Mouse (Mus musculus): ENCODE data around the gene Ppp1r32.

Gene Ppp1r32

DNA sequence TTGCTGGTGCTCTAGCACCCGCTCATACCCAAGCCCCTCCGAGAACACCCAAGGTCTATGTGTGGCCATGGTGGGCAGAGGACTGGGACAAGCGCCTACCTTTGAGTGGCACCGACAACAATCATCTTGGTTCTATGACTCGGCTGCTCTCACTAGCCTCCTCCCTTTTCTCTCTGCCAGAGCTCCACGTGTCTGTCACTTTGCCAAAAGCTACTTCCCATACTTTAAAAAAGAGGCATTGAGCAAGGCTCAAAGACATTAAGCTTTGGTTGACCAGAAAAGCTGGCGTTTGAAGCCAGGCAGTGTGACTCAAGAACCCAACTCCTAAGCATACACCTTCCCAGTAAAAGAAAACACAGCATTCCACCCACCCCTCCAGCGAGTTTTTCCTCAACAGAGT, 24.6 kb downstream of the Ppp1r32 start:
- peak; percentile 34 for DNase-seq (ENCODE audit: low spot score)

DNA sequence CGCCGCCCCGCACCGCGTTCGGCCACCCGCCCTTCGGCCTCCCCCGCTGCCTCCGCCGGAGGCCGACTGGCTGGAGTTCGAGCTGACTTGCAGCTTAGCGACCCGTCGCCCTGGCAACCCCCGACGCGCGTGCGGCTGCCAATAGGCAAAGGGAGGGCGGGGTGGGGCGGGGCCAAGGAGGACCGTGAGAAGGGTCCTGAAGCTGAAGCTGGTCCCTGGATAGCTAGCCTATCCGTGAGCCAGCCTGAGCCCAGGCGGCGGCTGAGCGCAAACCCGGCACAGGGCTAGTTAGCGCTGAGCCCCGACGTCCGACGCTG, 25.3 kb downstream of the Ppp1r32 start:
- peak; percentile 52 for DNase-seq (ENCODE audit: low spot score)

DNA sequence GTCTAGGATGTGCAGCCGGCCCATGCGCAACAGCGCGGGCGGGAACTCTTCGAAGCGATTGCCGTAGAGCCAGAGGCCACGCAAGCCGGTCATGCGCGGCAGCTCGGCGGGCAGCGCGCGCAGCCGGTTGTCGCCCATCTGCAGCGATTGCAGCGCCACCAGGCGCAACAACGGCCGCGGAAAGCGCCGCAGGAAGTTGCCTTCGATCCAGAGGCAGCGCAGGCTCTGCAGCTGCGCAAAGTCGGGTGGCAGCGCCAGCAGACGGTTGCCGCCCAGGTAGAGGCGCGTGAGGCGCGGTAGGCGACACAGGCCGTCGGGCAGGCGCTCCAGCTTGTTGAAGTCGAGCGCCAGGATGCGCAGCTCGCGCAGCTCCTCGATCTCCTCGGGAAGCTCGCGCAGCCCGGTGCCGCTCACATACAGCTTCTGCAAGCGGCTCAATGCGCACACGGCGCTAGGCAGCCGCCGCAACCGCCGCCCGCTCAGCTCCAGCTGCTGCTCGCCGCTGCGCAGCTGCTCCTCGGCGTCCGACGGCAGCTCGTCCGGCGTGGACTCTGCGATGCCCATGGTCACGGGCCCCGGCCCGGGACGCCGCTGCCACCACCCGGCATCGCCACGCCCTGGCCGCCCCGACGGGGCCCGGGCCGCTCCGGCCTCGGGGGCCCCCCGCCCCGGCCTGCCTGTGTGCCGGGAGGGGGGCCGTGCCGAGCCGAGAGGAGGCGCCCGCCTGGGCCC, 25.8 kb downstream of the Ppp1r32 start, which contains the start of gene Lrrc10b:
TSS of gene Lrrc10b (minus strand) at position 722 of the 732 bp plus-strand sequence.
- peak; percentile 50 for DNase-seq (ENCODE audit: low spot score)

DNA sequence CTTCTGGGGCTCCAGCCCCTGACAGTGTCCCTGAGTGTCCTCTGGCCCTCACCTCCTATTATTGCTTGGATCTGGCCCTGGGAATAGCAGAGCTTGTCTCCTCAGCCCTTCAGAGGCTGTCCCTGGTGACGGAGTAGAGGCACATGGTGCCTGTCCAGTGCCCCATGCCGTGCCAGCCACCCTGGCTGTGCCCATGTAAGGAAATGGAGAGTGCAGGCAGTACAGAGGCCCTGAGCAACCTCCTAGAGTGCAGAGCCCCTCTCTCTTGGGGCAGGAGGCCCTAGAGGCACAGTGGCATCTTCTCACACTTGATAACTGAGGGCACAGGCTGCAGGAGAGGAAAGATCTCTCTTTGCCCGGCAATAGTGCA, 27.3 kb downstream of the Ppp1r32 start:
- no peak for DNase-seq (ENCODE audit: low spot score)

DNA sequence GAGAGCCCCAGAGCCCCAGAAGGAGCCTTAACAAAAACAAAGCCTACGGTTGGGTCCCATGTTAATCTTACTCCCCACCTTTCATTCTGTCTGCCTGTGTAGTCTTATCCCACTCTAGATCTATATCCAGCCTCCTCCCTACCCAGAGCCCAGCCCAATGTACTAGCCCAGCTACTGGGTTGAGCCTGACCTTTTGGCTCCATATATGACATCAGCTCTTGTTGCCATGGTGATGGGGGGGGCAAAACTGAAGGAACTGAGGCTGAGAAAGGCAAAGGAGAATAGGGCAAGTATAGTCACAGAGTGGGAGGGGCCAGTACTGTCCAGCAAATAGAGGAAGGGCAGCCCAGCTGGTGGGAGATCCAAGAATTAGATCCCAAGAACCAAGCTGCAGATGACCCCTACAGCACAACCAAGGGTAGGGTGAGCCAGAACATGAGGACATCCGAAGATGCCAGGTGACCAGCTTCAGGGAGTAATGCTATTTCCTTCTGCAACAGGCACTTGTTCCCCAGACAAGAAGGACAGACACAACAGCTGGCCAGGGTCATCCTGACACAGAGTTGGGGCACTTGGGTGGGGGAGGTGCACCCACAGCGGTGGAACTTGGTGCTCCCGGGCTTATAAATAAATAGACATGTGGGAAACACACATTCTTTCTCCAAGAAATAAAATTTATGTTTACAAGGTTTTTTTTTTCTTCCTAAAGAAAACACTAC, 27.9 kb downstream of the Ppp1r32 start:
- DNase-seq (ENCODE audit: low spot score): no peak

DNA sequence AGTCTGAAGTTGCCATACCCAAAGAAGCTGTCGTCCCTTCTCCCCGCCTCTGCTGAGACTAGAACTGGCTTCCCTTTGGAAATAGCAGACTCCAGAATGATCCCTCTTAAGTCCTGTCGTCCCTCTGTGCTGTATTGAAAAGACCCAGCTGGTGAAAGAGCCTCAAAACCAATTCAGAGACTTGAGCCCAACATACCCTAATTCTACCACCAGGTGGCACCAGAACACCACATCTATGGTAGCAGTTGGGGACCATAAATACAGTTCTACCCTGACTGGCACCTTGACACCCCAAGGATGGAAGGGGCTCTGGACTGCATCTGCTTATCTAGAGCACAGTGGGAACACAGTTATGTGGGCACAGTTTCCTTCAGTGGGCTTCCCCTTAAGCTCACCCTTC, 33.0 kb downstream of the Ppp1r32 start:
- DNase-seq (ENCODE audit: low spot score): peak; percentile 75

DNA sequence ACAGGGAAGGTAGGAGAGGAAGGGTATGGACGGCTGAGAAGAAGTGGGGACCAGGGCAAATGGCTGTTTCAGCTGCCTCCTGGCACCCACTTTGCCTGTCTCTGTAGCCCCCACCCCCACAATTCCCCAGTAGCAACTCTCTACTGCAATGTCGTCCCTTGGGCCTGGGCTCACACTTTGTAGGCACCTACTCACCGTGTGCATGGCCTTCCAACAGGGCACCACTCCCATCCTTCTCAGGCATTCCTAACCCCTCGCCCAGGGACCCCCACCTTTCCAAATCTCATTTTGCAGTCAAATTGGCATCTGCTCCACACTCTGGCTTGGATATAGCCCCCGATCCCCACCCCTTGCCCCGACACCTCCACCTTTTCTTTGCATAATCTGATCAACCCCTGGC, 33.5 kb downstream of the Ppp1r32 start:
- no peak for DNase-seq (ENCODE audit: low spot score)

DNA sequence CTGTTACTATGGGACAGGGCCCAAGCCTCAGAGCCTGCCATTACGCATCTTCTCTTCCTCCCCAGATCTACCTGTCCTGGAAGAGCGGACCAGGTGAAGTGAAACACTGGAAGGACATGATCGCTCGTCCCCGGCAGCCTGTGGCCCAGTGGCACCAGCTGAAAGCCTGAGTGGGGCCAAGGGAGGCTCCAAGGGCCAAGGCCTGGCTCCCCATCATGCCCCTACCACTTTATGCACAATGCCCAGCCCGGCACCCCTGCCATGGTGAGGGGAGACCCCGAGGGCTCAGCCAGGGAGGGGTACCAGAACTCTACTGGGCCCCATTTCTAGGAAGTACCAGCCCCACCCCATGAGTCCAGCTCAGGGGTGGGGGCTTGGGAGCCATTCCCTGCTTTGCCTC, 34.5 kb downstream of the Ppp1r32 start:
- no peak for DNase-seq (ENCODE audit: low spot score)

DNA sequence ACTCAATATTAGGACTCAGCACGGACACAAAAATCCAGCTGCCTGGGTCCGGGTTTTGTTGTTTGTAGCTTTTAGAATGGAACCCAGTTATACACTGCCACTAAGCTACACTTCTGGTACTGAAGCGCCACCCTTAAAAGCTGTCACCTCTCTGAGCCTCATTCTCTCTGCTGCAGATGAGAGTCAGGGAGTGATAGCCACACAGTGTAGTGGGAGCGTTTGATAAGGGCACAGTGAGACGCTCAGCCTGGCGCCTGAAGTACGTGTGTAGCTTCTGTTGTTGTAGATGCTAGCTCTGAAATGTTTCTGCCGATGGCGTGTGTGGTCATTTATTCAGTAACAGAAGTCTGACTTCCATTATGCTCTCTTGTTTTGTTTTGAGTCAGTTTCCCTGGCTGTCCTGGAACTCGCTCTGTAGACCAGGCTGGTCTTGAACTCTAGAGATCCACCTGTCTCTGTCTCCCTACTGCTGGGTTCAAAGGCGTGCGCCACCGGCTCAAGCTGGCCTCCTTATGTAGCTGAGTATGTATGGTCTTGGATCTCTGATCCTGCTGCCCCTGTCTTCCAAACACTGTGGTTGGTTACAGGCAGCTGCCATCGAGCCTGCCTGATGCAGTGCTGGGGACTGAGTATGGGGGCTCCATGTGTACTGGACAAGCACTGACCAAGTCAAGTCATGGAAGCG, 37.9 kb downstream of the Ppp1r32 start:
- DNase-seq (ENCODE audit: low spot score): no peak

DNA sequence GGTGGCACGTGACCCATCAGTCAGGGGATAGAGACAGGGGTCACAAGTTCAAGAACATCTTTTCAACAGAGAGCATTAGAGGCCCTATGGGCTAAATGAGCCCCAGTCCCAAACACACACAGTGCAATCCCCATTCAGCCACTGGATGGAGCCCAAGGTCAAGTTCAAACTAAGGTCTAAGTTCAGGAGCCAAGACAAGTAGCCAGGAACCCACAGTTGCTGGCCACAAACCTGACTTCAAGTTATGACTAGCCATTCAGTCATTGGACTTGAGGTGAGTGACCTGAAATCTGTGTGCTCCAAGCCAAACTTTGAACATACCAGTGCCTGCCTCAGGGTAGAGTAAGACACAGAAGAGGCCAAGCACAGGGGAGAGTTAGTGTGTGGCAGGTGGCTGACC, 45.2 kb downstream of the Ppp1r32 start:
- DNase-seq (ENCODE audit: low spot score): no peak

DNA sequence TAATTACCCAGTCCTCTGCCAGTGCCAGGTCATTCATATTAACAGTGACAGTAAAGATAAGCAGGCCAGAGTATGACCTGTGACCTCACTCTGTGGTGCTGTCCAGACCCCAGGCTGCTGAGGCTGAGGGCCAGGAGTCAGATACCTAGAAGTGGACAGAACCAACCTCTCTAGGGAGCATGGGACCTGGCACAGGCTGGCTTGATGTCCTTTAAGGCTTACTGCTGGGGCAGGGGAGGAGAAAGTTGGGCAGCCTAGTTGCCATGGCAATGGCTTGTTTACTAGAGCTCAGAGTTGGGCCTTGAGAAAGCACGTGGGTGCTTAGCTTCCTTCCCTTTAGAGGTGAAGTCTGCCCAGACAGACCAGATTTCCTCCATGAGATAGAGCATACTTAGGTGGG, 46.0 kb downstream of the Ppp1r32 start:
- no peak for DNase-seq (ENCODE audit: low spot score)

DNA sequence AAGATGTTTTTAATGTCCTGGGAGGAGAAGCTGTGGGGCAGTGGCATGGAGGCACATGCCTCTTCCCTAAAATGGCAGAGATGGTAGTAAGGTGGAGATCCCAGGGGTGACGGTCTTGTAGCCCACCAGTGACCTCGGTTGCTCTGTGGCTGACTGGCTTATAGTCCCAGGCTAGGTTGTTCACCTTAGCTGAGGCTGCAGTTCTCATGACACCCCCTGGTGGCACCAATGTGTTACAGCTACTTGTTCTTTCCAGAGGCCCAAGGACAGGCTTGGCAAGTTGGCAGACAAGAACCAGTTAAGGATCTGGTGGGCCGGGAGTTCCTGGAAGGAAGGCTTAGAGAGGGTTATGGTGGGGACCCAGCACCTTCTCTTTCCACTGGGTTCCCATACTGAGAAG, 46.8 kb downstream of the Ppp1r32 start:
- DNase-seq (ENCODE audit: low spot score): peak; percentile 45

DNA sequence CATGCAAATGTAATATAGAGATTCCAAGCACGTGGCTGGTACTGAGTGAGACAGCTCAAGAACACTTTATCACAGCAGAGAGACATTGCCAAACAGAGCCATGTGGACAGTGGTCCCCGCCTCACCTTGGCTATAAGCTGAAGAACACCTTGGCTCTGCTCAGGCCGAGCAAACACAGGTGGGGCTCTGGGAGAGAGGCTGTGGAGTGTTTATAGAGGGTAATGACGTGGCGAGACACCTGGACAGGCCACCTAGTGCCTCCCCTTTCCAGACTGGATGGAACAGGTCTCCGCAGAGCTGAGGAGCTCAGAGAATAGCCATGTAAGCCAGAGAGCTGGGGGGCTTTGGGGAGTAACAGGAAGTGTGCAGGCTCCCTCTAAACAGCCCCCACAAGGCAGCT, 47.8 kb downstream of the Ppp1r32 start:
- DNase-seq (ENCODE audit: low spot score): no peak

DNA sequence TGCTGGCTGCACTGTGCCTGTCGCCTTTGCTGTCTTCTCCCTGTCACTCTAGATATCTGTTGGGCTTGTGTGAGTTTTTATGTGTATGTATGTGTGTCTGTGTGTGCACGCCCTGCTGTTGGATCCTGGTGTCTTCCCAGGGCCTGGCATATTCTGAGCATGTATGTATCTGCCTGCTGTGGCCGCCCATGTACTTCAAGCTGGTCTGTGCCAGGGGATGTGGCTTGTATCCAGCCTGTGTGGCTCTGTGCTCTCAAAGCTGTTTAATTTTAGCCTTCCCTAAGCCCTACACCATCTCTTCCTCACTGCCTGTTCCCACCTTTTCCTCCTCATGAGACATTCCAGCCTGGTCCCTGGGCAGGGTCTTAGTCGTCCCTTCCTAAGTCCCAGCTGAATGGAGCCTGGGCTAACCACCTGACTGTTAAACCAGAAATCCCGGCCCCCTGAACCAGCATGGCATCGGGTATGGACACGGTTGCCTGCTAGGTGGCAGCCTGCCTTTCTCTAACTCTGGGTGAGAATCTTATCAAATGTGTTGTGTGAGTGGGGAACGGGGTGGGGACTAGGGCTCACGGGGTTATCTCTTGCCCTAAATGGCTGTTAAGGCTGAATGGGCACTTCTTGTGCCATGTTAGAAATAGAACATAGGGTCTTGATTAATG, 48.7 kb downstream of the Ppp1r32 start:
- DNase-seq (ENCODE audit: low spot score): no peak

DNA sequence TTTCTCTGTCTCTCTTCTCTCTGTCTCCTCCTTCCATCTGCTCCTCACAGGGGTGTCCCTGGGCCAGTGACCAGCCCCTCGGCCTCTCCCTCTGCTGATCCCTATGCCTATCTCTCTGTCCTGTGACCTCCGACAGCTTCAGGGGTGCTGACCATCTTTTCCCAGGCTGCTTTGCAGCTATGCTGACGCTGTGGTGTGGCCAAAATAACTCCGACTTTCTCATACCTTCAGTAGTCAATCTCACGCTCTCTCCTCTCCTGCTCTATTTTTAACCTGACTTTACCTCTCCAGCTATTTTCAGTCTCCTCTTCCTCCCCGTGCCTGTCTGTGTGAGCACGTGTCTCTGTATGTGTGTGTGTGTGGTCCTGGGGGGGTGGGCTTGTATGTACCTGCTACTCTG, 49.5 kb downstream of the Ppp1r32 start:
- DNase-seq (ENCODE audit: low spot score): no peak

DNA sequence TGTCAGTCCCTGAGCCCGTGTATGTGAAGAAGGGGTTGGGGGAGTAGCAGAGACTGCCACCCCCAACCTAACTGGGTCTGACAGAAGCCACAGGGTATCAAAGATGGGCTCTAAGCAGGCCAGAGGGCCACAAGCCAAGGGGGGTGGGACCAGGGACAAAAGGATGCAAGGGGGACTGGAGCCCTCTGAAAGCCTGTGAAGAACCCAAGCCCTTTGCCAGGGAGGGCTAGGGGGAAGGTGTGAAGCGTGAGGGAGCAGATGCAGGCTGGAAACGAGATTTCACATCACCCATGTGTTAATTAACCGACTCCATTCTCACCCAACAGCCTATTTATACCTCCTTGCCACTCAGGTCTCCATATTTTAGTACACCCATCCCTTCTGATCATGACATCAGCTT, 50.9 kb downstream of the Ppp1r32 start:
- no peak for DNase-seq (ENCODE audit: low spot score)

DNA sequence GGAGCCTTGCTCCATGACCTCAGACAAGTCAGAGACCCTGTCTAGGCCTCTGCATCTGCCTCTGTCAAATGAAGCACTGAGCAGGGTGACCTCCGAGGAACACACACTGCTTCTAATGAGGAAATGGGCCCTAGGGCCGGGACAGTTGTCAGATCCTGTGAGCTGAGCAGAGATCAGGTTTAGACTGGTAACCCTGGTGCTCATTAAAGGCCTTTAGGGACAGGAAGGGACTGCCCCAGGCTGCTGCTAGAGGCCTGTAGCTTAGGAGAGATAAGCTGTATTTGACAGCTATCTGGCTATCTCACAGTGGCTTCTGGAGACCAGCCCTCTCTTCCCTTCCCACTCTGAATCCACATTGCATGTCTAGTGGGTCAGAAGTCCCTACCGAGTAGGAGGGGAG, 51.3 kb downstream of the Ppp1r32 start:
- DNase-seq (ENCODE audit: low spot score): no peak

DNA sequence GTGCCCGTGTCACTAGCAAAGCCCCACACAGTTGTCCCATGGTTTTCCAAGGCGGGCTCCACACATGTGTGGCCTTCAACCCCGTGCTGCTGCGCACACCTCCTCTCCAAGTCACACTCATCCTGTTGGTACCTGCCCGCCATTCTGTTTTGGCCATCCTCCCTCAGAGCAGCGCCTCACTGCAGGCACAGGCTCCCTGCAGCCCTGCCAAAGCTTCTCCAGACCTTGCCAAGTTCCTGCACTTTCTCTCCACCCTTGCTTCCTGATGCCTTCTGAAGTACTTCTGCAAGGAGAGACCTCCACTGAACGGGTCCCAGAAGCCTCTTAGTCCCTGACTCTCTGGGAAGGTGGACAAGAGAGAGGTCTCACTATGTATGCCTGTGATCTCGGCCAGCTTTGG, 53.4 kb downstream of the Ppp1r32 start:
- DNase-seq (ENCODE audit: low spot score): no peak

DNA sequence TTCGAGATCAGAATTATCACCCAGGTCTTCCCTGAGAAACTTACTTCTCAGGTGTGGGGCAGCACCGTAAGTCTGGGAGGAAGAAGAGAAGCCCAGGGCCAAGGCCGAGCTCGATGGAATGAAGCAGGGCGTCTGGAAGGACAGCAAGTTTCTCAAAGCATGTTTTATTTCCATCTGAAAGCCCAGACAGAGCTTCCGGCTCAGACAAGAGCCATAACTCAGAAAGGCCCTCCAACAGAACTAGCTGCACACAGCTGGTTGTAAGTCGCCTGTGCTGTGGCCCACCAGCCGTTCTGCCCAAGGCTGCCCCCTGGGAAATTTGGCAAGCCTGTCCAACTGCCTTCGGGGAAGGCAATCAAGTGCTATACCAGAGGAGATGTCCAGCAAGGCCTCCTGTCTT, 55.3 kb downstream of the Ppp1r32 start:
- no peak for DNase-seq (ENCODE audit: low spot score)

DNA sequence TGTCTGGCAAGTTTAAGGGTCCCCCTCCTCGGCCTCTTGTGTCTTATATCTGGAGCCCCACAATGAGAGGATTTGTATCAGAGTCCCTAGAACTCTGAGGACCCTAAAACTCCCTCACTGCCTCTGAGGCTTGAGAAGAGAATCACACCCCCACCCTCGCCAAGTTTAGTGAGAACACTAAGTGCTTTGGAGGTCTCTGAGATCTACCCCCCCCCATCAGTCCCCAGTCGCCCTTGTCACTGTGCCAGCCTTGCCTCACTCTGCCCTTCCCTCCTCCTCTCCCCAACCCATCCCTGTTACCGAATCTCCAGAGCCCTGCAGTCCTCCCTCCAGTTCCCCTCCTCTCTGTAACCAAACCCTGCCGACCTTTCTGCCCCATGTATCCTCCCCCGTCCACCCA, 55.9 kb downstream of the Ppp1r32 start:
- no peak for DNase-seq (ENCODE audit: low spot score)

DNA sequence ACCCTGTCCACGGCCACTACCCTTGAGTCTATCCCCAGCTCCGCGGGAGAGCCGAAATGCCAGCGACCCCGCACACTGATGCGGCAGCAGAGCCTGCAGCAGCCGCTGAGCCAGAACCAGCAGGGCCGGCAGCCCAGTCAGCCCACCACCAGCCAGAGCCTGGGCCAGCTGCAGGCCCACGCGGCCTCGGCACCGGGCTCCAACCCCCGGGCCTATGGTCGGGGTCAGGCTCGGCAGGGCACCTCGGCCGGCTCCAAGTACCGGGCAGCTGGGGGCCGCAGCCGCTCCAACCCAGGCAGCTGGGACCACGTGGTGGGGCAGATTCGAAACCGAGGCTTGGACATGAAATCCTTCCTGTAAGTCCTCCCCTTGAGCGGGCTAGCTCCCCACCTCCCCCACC, 56.4 kb downstream of the Ppp1r32 start:
- DNase-seq (ENCODE audit: low spot score): no peak

DNA sequence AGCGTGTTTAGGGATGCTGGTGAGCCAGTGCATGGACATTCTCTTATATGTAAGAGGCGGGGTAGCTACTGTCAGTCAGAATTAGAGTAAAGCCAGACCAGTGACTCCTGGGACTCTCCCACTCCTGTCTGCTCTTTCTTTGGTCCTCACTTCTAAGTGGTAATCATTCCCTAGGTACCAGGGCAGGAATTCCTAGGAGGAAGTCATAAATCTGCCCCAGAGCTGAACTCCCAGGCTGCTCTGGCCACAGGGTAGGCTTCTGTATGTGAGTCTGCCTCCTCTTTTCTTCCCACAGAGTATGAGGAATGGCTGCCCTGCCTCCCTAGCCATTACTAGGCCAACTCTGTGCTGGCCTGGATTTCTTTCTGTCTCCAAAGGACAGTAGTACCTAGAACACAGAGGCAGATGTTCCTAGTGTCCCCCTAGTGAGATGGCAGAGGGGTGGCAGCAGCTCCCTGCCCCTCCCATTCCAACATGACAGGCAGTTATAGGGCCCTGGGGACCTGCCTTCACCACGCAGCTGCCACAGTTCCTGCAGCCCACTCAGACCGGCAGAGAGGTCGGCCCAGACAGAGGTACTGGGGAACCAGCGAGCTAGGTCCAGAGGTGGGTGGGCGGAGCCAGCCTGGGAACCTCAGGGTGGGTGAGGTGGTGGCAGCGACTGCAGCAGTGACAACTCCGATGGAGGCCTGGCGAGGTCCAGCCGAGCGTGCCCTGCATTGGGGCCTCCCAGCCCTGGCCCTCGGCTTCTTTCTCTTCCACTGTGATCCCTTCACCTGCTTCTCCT, 57.1 kb downstream of the Ppp1r32 start:
- DNase-seq (ENCODE audit: low spot score): no peak

All from ovary, postnatal 14 days (tissue).